Mouse (Mus musculus) olfactory bulb, adult 2 months (tissue): ENCODE measurements around the gene Crip1. TPM values are rescaled to one million over a fixed set of nuclear protein-coding genes. Genes with fewer than 3 reads are reported as not detected.

Experiments
- H3K27ac ChIP-seq: fragments of 200-500 bp; 2 replicates; pipeline ENCODE4 v1.5.1; 2012; ENCODE audit warnings: low read depth, low read length; ENCODE audit not compliant: insufficient read depth
- H3K4me1 ChIP-seq: fragments of 200-500 bp; 2 replicates; pipeline ENCODE4 v1.6.1; 2012; ENCODE audit warnings: low read length; ENCODE audit not compliant: control insufficient read depth, insufficient read depth
- H3K4me3 ChIP-seq: fragments of 200-500 bp; 2 replicates; pipeline ENCODE4 v1.5.1; 2012; ENCODE audit warnings: mild to moderate bottlenecking, low read depth, low read length, moderate library complexity; ENCODE audit not compliant: insufficient read depth
- CTCF ChIP-seq: fragments of 200-500 bp; IDR thresholded peaks from 2 replicates; pipeline ENCODE4 v1.5.1; 2012; ENCODE audit warnings: low read depth, mild to moderate bottlenecking, low read length, moderate library complexity; ENCODE audit not compliant: insufficient read depth
- POLR2A ChIP-seq: fragments of 200-500 bp; IDR thresholded peaks from 2 replicates; pipeline ENCODE4 v1.6.1; 2012; ENCODE audit warnings: mild to moderate bottlenecking, low read depth, low read length, moderate library complexity; ENCODE audit not compliant: insufficient read depth
- WGBS: fragments of 180-500 bp; shearing (Covaris S2); methylation state at CpG from one replicate; pipeline ENCODE4 v1.1.7; 2018; 5-methylcytosine and 5-hydroxymethylcytosine counted together
- polyA plus RNA-seq: library from polyadenylated mRNA; stranded (reverse); fragments of >200 nt; gene quantifications from 2 replicates; pipeline ENCODE4 v1.2.4, GENCODE M21; 2012; ENCODE audit warnings: low replicate concordance; ENCODE audit not compliant: missing spikeins, insufficient read depth, insufficient read length

Gene Crip1
- polyA plus RNA-seq, 1 experiment = not detected

GRCm38 (mm10) chr12:113136492-113137020 is 9.6 kb upstream of the Crip1 start:
- WGBS = 77% methylated on average over 17 of the region's 17 CpGs
- Histone ChIP-seq H3K4me1 (peaks cover 33% of the 10 kb centered on the region), H3K4me3 (no peak overlapping the region), H3K27ac (no peak overlapping the region)
- TF ChIP-seq CTCF = no peak
- no peak for TF ChIP-seq POLR2A

- TF ChIP-seq CTCF (no peak), POLR2A (no peak)
- Histone ChIP-seq H3K4me3 (no peak overlapping the region), H3K27ac (no peak overlapping the region), H3K4me1 (peaks cover 43% of the 10 kb centered on the region)
- 76% methylated on average over 18 of the region's 18 CpGs for WGBS
Measured at GRCm38 (mm10) chr12:113137260-113138213, 8.6 kb upstream of the Crip1 start.

- H3K4me3 ChIP-seq = no peak overlapping the region
- H3K4me1 ChIP-seq = peaks cover 51% of the 10 kb centered on the region
- TF ChIP-seq CTCF (no peak), POLR2A (no peak)
- 86% methylated on average over 6 of the region's 6 CpGs for WGBS
- H3K27ac ChIP-seq = peak overlapping the region; percentile 88; the same call in 1 of the 2 replicates
Measured at GRCm38 (mm10) chr12:113138291-113138690, 7.8 kb upstream of the Crip1 start.

- Histone ChIP-seq H3K4me1 (peaks cover 57% of the 10 kb centered on the region), H3K4me3 (peak overlapping the region; percentile 78), H3K27ac (peak overlapping the region; percentile 88)
- no peak for TF ChIP-seq POLR2A
- no peak for TF ChIP-seq CTCF
- WGBS = 36% methylated on average over 11 of the region's 11 CpGs
Measured at GRCm38 (mm10) chr12:113138901-113139864, 6.9 kb upstream of the Crip1 start.

GRCm38 (mm10) chr12:113139908-113140615 is 6.1 kb upstream of the Crip1 start, which contains the start of gene Crip2:
Crip2 (plus strand) TSS chr12:113140236.
- under 1% methylated on average over 68 of the region's 68 CpGs for WGBS
- TF ChIP-seq CTCF (no peak), POLR2A (peak; percentile 63; the same call in 1 of the 2 replicates)

GRCm38 (mm10) chr12:113140616-113141411 is 5.3 kb upstream of the Crip1 start:
- Histone ChIP-seq H3K4me1 (peaks cover 66% of the 10 kb centered on the region), H3K4me3 (peak overlapping the region; percentile 78), H3K27ac (peak overlapping the region; percentile 47)
- TF ChIP-seq CTCF (no peak), POLR2A (no peak)
- 6% methylated on average over 49 of the region's 49 CpGs for WGBS

More at GRCm38 (mm10) chr12:113139908-113140615, 6.1 kb upstream of the Crip1 start, which contains the start of gene Crip2:
- Histone ChIP-seq H3K27ac (peak within 1 kb of the TSS; percentile 88), H3K4me1 (peaks cover 65% of the 10 kb centered on the region), H3K4me3 (peak within 1 kb of the TSS; percentile 78)

GRCm38 (mm10) chr12:113141531-113141973 is 4.6 kb upstream of the Crip1 start:
- WGBS = 36% methylated on average over 8 of the region's 8 CpGs
- H3K4me1 ChIP-seq = peaks cover 70% of the 10 kb centered on the region
- peak overlapping the region; percentile 47 for H3K27ac ChIP-seq
- no peak for TF ChIP-seq CTCF
- TF ChIP-seq POLR2A = no peak
- peak overlapping the region; percentile 78 for H3K4me3 ChIP-seq
